Comparison of ENCODE assay signal across 1 mouse cellular context in the genomic region with DNA sequence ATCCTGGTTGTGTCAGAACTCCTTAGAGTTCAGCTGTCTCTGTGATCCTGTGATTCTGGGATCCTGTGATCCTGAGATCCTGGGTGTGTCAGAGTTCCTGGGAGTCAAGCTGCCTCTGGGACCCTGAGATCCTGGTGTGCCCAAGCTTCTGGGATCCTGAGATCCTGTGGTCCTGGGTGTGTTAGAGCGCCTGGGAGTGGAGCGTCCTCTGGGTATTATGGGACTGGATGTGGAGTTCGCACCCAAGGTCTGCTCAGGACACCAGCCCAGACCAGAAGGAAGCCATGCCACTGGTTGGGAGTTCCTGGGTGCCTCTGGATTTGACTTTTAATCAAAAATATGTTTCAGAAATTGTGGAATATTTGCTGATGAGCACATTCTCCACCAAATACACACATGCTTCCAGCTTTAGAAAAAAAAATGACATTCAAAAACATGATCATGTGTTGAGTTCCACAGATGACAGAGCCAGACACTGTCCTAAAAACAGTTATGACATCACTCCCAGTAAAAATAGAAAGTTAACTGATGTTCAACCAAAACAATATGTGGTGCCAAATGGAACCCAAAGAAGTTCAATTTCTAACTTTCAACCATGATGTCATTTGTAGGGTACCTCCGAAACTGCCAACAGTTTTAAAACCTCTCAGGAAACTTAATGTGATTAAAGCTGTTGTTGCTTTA.
TF ChIP-seq lines count a peak whose summit lies in the region.

No protein-coding gene starts in this region.

TF ChIP-seq in CH12.LX, 34 proteins besides CTCF, POLR2A, EP300 and RAD21 (continued from another document):
- TF ChIP-seq UBTF (IDR thresholded peaks at IDR 0.05; ENCODE audit: low read depth, low read length) (no peak), CHD2 (IDR thresholded peaks at IDR 0.05; ENCODE audit: low read length) (no peak)
